Mouse (Mus musculus): ENCODE measurements around the gene Myl6.

Myl6 gene

DNA sequence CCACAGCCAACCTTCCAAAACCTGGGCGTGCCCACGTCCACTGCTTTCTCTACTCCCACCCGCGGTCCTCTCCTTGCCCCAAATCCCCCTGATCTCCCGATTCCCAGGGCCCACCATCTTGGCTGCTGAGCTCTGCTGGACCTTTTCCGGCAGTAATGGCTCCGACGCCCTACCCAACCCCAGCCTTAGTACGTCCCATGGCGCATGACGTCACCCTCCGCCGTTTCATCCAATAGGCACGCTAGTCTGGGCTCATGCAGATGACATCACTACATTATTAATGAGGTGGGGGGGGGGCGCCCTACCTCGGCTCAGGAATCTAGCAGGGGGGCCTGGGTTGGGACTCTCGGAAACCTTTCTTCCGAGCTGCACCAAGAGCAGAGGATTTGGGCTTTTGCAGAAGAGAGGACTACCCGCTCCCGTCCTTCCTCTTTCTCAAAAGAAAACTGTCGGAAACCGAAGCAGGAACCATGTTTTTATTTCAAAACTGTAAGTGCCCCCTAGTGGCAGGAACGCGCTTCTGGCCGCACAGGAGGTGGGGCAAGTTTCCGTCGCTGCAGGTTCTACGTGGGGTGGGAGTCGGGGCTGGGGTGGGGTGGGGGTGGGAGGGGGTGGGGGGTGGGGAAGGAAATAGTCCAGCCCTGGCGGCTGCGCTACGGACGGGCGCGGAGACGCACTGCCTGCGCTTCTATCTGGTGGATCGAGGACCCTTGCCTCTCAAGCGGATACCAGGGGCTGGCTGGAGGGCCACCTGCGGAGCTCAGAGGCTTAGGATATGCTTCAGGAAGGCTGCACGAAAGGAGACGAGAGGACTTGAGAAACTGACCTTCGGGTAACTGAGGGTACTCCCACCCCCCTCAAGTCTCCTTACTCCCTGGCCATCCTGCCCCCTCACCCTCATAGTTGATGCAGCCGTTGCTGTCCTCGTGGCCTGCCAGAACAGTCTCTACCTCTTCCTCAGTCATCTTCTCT is at the start of gene Myl6:
Gene Myl6 (minus strand): TSS at position 451 of the 972 bp plus-strand sequence.
- peak; percentile 97 for DNase-seq (ENCODE audit: low spot score in 2 of 2)

DNA sequence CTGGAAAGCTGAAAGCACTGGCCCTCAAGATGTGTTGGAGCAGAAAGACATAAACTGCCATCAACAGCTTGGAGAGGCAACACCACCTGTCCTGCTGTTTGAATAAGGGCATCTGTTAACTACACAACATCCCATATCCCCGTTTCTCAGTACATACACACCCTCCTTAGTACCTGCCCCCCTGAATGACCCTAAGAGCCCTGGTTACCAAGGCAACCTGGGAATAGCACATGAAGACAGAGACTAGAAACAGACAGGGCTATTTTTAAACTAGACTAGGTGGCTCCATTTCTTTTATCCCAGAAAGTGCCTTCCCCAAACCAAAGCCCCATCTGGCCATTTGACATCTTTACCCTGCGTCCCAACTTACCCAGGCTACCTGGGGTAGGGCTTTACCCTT is 49.2 kb upstream of the Myl6 start:
- DNase-seq (ENCODE audit: low spot score in 2 of 2), result no peak

DNA sequence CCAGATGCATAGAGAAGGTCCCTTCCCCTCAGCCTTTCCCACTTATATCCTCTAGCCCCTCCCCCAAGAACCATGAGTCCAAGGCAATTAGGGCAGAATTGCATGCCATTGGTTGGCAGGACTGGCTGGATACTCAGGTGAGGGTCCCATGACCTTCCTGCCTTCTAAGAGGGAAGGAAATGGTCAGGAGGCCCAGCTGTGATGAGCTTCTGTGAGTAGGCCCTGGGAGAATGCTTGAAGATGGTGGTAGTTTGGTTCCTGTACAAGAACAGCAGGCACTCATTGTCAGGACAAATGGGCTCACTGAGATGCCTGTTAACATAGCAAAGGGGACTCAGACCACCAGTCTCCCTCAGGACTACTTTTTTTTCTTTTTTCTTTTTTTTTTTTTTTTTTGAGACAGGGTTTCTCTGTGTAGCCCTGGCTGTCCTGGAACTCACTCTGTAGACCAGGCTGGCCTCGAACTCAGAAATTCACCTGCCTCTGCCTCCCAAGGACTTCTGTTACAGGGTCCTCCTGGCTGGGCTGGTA is 44.5 kb upstream of the Myl6 start:
- no peak for DNase-seq (ENCODE audit: low spot score in 2 of 2)

DNA sequence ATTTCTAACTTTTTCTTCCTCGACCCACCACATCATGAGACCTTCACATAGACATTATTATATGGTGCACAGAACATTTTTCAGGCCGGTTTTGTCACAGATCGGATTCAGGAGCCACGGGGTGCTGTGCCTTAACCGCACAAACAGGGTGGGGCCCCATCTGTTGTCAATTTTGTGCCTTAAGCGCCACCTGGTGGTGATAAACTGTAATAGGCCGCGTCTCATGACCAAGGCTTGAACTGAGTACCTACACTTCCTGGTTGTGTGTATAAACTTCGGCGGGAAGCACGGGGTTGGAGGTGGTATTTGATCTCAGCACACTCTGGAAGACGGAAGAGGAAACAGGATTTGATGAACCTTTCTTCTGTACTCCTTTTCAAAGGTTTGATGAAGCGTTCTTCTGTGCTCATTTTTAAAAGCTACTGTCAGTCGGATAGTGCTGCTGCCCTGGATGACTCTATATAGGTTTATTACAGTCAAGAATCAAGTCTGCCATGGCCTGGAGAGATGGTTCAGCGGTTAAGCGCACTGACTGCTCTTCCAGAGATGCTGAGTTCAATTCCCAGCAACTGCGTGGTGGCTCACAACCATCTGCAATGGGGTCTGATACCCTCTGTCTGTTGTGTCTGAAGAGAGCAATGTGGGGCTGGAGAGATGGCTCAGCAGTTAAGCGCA is 42.5 kb upstream of the Myl6 start:
- peak; percentile 91 to 94 for DNase-seq (ENCODE audit: low spot score in 2 of 2)

DNA sequence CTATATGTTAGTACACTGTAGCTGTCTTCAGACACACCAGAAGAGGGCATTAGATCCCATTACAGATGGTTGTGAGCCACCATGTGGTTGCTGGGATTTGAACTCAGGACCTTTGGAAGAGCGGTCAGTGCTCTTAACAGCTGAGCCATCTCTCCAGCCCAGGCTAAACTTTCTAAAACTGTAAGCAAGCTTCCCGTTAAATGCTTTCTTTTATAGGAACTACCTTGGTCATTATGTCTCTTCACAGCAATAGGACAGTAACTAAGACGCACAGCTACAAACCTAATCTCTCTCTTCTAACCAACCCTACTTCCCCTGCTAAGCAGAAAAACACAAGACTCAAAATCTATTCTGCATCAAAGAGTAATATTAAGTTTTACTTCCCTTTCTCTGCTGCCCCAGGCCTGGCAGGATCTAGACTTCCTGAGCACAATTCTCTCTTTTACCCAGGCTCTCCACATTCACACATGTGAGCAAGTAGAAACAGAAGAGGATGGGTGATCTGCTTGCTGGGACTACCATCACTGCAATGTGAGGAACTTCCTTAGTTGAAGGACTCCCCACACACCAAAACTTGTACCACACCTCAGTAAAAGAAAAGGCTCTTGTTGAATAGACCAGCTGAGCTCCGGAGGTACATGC is 41.8 kb upstream of the Myl6 start:
- no peak for DNase-seq (ENCODE audit: low spot score in 2 of 2)

DNA sequence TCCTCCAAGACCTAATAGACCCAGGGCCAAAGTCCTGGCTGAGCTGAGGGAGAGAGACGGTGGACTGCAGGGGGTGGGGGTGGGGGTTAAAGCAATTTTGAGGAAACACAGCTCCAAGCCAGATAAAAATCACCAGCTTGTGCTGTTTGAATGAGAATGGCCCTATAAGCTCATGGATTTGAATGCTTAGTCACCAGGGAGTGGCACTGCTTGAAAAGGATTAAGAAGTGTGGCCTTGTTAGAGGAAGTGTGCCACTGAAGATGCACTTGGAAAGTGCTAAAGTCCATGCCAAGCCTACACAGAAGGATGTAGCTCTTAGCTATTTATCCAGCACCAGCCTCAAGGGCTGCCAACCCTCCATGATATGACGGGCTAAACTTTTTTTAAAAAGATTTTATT is 41.3 kb upstream of the Myl6 start:
- DNase-seq (ENCODE audit: low spot score in 2 of 2), result no peak

DNA sequence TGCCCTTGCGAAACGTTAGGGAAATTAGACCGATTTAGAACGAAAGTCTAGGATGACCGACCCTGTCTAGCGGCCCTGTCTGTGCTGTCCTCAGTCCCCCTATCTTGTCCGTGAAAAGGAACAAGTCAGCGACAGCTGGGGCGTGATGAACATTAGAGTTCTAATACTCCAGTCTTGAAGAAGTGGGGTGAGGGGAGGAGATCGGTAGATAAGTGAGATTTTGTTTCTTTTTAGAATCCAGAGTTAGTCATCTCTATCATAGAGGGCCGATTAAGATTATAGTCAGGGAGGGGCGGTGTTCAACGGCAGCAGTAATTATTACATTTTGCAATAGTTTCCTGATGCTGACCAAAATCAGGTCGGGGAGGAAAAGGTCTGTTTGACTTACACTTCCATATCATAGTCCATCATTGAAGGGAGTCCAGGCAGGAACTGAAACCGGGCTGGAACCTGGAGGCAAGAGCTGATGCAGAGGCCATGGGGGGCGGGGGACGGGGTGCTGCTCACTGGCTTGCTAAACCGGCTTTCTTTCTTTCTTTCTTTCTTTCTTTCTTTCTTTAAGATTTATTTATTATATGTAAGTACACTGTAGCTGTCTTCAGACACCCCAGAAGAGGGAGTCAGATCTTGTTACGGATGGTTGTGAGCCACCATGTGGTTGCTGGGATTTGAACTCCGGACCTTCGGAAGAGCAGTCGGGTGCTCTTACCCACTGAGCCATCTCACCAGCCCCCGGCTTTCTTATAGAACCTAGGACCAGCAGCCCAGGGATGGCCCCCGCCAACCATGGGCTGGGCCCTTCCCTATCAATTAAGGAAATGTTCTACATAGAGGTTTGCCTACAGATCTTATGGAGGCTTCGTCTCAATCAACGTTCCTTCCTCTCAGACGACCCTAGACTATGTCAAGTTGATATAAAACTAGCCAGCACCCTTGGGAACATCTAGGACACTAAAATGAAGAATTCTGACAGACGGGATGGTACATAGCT is 32.7 kb upstream of the Myl6 start:
- no peak for DNase-seq (ENCODE audit: low spot score in 2 of 2)

DNA sequence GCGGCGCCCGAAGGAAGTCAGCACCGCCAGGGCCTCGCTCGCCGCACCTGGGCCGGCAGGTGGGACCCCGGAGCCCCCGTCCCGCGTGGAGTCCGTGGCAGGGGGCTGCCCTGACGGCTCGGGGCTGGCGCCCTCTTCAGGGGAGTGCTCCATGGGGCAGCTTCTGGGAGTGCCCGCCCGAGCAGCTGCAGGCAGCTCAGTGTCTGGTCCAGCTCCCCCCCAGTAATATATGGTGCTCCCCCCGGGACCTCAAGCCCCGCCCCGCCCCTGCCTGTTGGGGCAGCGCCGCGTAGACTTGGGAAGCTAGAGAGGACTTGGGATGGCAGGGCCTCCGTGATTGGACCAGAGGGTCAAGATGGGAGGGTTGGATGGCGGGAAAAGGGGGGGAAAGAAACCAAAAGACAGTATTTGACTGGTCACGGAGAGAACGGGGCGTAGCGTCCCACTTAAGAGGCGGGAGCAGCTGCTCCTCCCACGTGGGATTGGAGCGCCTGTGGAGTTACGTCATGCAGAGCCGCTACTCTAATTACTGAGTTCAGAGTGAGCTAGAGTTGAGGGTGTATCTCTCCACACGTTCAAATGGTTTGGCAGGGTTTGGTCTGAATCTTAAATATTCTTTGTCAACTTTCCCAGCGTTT is 31.8 kb upstream of the Myl6 start, which contains the start of gene Esyt1:
Gene Esyt1 (minus strand): TSS at position 201 of the 638 bp plus-strand sequence.
- DNase-seq (ENCODE audit: low spot score in 2 of 2), result peak; percentile 94

DNA sequence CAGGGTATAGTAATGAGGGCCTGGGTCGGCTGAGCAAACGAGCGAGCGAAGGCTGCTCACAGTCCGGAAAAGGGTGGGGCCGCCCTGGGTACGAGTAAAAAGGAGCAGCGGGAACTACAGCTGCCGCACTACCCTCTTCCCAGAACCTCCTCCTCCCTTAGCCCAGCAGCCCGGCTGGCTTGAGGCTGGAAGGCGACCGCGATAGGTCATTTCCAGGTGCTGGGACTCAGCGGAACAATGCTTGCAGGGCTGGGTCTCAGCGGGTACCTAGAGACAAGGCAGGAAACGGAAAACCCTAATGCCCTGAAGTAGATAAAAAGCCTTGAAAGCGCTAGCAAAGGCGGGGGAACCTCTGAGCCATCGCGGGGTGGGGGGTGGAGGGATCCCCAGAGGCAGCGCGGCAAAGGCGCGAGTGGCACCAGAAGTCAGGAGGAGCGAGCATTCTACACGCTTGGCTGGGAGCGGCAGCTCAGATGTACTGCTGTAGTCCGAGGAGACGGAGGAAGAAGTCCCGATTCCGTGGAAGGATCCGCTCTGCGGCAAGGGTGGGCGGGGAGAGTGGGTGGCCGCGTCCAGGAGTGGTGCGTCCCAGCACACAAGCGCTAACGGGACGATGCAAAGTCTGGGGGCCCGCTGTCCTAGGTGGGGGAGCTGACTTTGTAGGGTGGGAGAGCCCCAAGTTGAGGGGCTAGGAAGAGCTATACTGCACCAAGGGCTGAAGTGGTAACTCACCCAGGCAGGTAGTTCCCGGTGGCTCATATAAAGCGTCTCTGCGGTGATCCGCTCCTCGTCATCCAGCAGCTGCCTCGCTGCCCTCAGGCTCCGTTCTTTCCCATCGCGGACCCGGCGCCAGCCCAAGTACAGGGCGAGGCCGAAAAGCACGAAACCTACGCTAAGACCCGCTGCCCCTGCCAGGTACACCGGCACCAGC is 31.1 kb upstream of the Myl6 start:
- peak; percentile 57 to 66 for DNase-seq (ENCODE audit: low spot score in 2 of 2)

DNA sequence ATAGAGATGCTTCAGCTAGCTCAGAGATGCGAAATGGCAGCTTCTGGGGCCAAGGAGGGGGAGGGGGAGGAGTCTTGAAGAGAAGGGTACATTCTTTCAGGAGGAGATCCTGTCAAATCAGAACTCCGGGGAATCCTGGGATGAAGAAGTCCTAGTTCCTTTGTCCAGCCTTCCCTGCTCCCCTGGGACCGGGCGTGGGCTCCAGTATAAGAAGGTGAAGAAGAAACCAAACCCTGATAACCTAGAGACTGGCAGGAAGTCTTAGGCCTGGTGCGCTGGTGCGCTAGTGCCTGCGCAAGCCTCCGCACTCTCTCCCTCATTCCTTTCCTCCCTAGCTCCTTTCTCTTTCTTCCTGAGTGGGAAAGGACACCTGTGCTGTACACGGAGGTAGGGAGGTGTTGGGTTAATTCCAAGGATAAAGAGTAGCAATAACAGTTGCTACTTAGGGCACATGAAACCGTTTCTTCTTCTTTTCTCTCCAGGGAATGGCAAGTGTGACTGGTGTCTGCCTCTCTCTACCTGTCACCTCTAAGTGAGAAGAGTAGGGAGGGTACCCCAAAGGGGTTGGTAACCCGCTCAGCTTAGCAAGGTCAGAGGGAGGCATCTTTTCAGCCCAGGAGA is 30.3 kb upstream of the Myl6 start:
- DNase-seq (ENCODE audit: low spot score in 2 of 2), result peak in 1 of 2 experiments; percentile 16

DNA sequence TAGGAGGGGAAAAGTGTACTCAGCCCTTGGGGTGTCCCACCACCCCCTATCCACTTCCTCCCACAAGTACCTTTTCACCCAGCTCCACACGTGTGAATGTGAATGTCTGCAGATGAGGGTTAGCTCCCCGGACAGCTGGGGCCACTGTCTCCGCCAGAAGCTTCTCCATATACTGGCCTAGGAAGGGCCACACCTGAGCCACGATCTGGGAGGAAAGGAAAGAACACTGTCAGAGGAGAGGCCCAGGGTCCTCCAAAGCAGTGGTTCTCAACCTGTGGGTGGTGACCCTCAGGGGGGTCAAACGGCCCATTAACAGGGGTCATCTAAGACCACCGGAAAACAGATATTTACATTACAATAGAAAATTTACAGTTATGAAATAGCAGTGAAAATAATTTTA is 28.4 kb upstream of the Myl6 start:
- DNase-seq (ENCODE audit: low spot score in 2 of 2), result no peak

DNA sequence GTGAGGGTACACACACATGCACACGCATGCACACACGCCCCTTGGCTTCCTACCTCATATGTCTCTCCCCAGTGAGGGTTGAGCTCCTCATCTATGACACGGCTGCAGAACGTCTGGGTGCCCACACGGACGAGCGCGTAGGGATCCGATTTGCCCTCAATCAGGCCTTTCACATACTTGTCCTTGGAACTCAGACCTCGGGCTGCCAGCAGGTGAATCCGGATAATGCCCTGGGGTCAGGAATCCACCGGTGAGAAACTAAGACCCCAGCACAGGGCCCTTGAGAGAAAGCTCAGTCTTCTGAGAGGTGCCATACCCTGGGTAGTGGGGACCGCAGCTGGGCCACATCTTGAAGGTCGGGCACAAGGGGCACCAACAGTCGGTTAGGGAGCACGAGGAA is 26.6 kb upstream of the Myl6 start:
- DNase-seq (ENCODE audit: low spot score in 2 of 2), result no peak

DNA sequence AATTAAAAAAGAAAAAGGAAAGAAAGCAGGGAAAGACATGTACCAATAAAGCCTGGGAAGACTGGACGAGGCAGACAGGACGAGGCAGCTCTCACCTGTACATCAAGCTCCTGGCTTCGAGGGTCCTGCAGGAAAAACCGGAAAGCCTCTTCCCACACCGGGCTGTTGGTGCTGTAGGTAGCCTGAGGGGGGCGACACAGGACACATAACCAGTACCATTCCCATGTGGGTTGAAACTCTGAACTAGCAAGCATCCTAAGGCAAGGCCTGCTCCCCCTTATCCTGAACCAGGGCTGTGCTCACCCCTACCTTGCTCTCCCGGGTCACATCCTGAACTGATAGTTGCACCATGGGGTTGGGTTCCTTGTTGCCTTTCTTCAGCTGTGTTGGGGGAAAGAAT is 24.9 kb upstream of the Myl6 start:
- DNase-seq (ENCODE audit: low spot score in 2 of 2), result peak in 1 of 2 experiments; percentile 41

DNA sequence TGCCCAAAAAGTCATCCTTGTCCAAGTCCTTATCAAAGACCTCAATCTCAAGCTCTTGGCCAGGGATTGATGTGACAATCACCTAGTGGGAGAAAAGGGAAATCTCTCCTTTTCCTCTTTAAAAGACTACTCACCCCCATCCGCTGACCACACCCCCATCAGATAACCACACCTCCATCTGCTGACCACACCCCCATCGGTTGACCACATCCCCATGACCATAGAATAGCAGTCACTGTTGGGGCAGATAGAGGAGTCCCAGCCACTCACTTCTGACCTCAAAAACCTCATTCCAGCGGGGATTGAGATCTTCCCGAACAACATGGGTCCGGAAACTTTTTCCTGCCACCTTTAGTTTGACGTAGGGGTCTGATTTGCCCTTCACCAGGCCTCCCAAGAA is 22.7 kb upstream of the Myl6 start:
- DNase-seq (ENCODE audit: low spot score in 2 of 2), result peak in 1 of 2 experiments; percentile 53

DNA sequence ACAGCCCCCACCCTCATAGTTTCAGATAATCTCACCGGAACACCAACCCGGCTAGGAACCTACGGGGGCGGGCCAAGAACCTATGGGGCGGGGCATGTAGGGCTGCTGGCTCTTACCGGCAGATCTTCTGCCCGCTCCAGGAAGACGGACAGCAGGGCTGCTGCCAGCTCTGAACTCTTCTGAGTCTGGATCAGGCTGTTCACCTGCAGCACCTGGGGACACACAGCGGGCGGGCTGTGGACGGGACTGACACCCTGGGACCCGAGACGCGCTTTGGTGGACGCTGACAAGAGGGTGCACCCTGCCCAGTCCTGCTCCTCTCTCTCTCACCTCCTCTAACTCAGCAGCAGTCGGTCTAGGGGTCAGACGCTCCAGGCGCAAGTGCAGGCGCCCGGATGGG is 22.1 kb upstream of the Myl6 start:
- DNase-seq (ENCODE audit: low spot score in 2 of 2), result no peak

DNA sequence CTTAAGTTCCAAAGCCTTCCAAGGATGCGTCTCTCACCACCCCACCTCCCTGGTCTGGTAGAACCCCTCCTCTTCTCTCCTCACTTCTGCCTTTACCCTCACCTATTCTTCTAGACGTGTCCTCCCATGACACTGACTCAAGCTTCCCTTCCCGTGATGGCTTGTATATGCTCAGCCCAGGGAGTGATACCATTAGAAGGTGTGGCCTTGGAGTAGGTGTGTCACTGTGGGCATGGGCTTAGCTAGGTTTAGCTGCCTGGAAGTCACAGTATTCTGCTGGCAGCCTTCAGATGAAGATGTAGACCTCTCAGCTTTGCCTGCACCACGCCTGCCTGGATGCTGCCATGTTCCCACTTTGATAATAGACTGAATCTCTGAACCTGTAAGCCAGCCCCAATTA is 21.1 kb upstream of the Myl6 start:
- no peak for DNase-seq (ENCODE audit: low spot score in 2 of 2)

DNA sequence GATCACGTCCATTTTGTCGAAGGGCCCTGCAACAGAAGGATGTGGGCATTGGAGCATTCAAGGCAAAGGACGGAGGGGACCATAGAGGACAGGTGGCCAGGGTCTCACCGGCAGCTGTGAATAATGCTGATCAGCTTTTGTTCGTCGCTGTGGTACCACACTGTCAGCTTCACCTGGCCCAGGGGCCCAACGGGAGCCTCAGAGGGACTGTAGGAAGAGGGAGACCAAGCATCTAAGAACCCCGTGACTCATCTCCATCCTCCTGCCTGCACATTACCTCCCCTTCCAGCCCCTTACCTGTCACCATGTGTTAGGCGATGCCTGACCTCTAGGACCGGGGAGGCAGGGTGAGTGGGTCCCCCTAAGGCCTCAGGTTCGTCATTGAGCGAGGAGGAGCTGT is 17.8 kb upstream of the Myl6 start:
- DNase-seq (ENCODE audit: low spot score in 2 of 2), result no peak

DNA sequence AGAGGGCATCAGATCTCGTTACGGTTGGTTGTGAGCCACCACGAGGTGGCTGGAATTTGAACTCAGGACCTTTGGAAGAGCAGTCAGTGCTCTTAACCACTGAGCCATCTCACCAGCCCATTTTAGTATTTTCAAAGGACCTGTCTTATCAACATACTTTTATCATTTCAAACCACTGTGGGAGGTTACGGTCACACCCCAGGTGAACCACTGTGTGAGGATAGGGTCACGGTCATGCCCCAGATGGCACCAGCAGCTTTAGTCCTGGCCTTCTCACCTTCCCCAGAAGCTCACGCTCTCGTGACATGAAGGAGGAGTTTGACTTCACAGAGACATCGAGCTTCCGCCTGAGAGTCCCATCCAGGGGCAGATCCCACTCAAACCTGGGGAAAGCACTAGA is 17.2 kb upstream of the Myl6 start:
- no peak for DNase-seq (ENCODE audit: low spot score in 2 of 2)

DNA sequence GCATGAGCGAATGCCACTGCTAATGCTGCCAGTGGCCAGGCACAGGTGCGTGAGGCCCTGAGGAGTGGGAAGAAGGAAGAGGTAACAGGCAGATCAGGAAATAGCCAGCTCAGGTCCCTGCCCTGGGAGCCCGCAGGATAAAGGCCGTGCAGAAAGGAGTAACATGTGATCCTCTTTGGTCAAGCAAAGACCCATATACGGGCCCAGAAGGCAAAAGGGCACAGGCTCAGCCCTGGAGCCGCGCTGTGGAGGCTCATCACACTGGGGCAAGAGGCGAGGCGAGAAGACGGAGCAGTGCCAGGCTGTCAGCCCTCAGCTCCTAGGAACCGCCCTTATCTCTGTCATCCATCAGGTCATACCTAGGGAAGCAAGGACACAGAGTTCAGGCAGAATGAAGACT is 16.4 kb upstream of the Myl6 start:
- no peak for DNase-seq (ENCODE audit: low spot score in 2 of 2)

All from natural killer cell, adult 2 months (primary cell).